Mouse (Mus musculus) MEL (cell line): ENCODE data around the gene Pdk2. TPM values are rescaled to one million over a fixed set of nuclear protein-coding genes. Genes with fewer than 3 reads are reported as not detected.

Experiments used
- DNase-seq: peaks from one replicate; pipeline ENCODE4 v3.0.0; 2011; ENCODE audit warnings: low read depth, low spot score
- H3K27ac ChIP-seq: 2 replicates; pipeline ENCODE4 v1.5.1; 2012; ENCODE audit warnings: low read depth, mild to moderate bottlenecking, control low read depth, low read length, moderate library complexity; ENCODE audit not compliant: control insufficient read depth
- H3K27me3 ChIP-seq, 2 experiments: fragments of 150-350 bp in 1 of 2; sonication (generic) in 1 of 2; 2 replicates each; pipeline ENCODE4 v1.6.1; 2012; ENCODE audit warnings: low read length in 2 of 2, mild to moderate bottlenecking in 2 of 2, improper control_type of control experiment in 1 of 2, moderate library complexity in 1 of 2; ENCODE audit not compliant: insufficient read depth in 2 of 2, control insufficient read depth in 1 of 2
- H3K36me3 ChIP-seq, 2 experiments: 2 replicates each; pipeline ENCODE4 v1.6.1; 2012 to 2014; ENCODE audit warnings: low read length in 2 of 2, improper control_type of control experiment in 1 of 2, inconsistent platforms in 1 of 2, mild to moderate bottlenecking in 1 of 2; ENCODE audit not compliant: insufficient read depth in 2 of 2, control insufficient read depth in 1 of 2
- H3K4me1 ChIP-seq, 2 experiments: fragments of 150-350 bp in 1 of 2; sonication (generic) in 1 of 2; 2 replicates each; pipeline ENCODE4 v1.6.1; 2012; ENCODE audit warnings: low read length in 2 of 2, improper control_type of control experiment in 1 of 2, mild to moderate bottlenecking in 1 of 2; ENCODE audit not compliant: insufficient read depth in 2 of 2, control insufficient read depth in 1 of 2
- H3K4me3 ChIP-seq, 2 experiments: fragments of 150-350 bp in 1 of 2; sonication (generic) in 1 of 2; 2 replicates each; pipeline ENCODE4 v1.5.1; 2012; ENCODE audit warnings: low read depth in 2 of 2, low read length in 2 of 2, mild to moderate bottlenecking in 2 of 2, moderate library complexity in 2 of 2, control low read depth in 1 of 2, improper control_type of control experiment in 1 of 2; ENCODE audit not compliant: control insufficient read depth in 1 of 2, insufficient read depth in 1 of 2
- H3K79me2 ChIP-seq: 2 replicates; pipeline ENCODE4 v1.6.1; 2012; ENCODE audit warnings: mild to moderate bottlenecking, low read length, moderate library complexity; ENCODE audit not compliant: control insufficient read depth, poor library complexity, insufficient read depth
- H3K9ac ChIP-seq: 2 replicates; pipeline ENCODE4 v1.6.1; 2012; ENCODE audit warnings: low read depth, mild to moderate bottlenecking, control low read depth, low read length, moderate library complexity; ENCODE audit not compliant: control insufficient read depth, poor library complexity, severe bottlenecking
- H3K9me3 ChIP-seq: fragments of 150-350 bp; sonication (generic); replicated peaks from 2 replicates; pipeline ENCODE4 v1.6.1; 2012; ENCODE audit warnings: mild to moderate bottlenecking, low read length, improper control_type of control experiment, moderate library complexity; ENCODE audit not compliant: insufficient read depth
- BHLHE40 ChIP-seq: IDR thresholded peaks from 2 replicates; pipeline ENCODE4 v1.6.1; 2012; ENCODE audit warnings: low read depth, mild to moderate bottlenecking, inconsistent platforms, low read length, improper control_type of control experiment, borderline replicate concordance
- CHD1 ChIP-seq: IDR thresholded peaks from 2 replicates; pipeline ENCODE4 v1.6.1; 2012; ENCODE audit warnings: low read depth, mild to moderate bottlenecking, inconsistent platforms, low read length, improper control_type of control experiment
- CHD2 ChIP-seq: IDR thresholded peaks from 2 replicates; pipeline ENCODE4 v1.6.1; 2011; ENCODE audit warnings: low read length, improper control_type of control experiment
- CTCF ChIP-seq, 3 experiments: IDR thresholded peaks in 2 of 3; conservative IDR thresholded peaks in 1 of 3; 2 replicates each; pipeline ENCODE4 v1.5.1; 2011 to 2012; ENCODE audit warnings: low read length in 3 of 3, low read depth in 2 of 3, mild to moderate bottlenecking in 2 of 3, improper control_type of control experiment in 1 of 3, inconsistent platforms in 1 of 3, mixed read lengths in 1 of 3, moderate library complexity in 1 of 3; ENCODE audit not compliant: control insufficient read depth in 1 of 3, insufficient read depth in 1 of 3, poor library complexity in 1 of 3, severe bottlenecking in 1 of 3
- ELF1 ChIP-seq: IDR thresholded peaks from 2 replicates; pipeline ENCODE4 v1.6.1; 2014; ENCODE audit warnings: low read depth, mild to moderate bottlenecking, inconsistent platforms, low read length, improper control_type of control experiment, moderate library complexity
- ETS1 ChIP-seq: IDR thresholded peaks from 2 replicates; pipeline ENCODE4 v1.6.1; 2012; ENCODE audit warnings: low read depth, mild to moderate bottlenecking, inconsistent platforms, low read length, improper control_type of control experiment, moderate library complexity
- GATA1 ChIP-seq: IDR thresholded peaks from 2 replicates; pipeline ENCODE4 v1.6.1; 2011; ENCODE audit warnings: low read depth, low read length, improper control_type of control experiment
- HCFC1 ChIP-seq: IDR thresholded peaks from 2 replicates; pipeline ENCODE4 v1.6.1; 2012; ENCODE audit warnings: low read depth, mild to moderate bottlenecking, inconsistent platforms, low read length, improper control_type of control experiment, moderate library complexity
- JUND ChIP-seq: IDR thresholded peaks from 2 replicates; pipeline ENCODE4 v1.6.1; 2011; ENCODE audit warnings: low read depth, mild to moderate bottlenecking, improper control_type of control experiment, low read length
- KAT2A ChIP-seq: conservative IDR thresholded peaks from 2 replicates; pipeline ENCODE4 v1.6.1; 2012; ENCODE audit warnings: low read depth, low read length, improper control_type of control experiment, inconsistent platforms
- MAZ ChIP-seq: IDR thresholded peaks from 2 replicates; pipeline ENCODE4 v1.6.1; 2012; ENCODE audit warnings: low read depth, mild to moderate bottlenecking, inconsistent platforms, low read length, improper control_type of control experiment
- MXI1 ChIP-seq: IDR thresholded peaks from 2 replicates; pipeline ENCODE4 v1.6.1; 2011; ENCODE audit warnings: mild to moderate bottlenecking, low read depth, low read length, improper control_type of control experiment
- MYB ChIP-seq: IDR thresholded peaks from 2 replicates; pipeline ENCODE4 v1.6.1; 2011; ENCODE audit warnings: mild to moderate bottlenecking, low read depth, low read length, improper control_type of control experiment
- NELFE ChIP-seq: IDR thresholded peaks from 2 replicates; pipeline ENCODE4 v1.6.1; 2011; ENCODE audit warnings: low read depth, low read length, improper control_type of control experiment
- NRF1 ChIP-seq: IDR thresholded peaks from 2 replicates; pipeline ENCODE4 v1.6.1; 2014; ENCODE audit warnings: low read depth, mild to moderate bottlenecking, inconsistent platforms, low read length, improper control_type of control experiment, moderate library complexity; ENCODE audit not compliant: poor library complexity, insufficient read depth, severe bottlenecking
- POLR2A ChIP-seq, 2 experiments: IDR thresholded peaks; 2 replicates each; pipeline ENCODE4 v1.6.1; 2011 to 2012; ENCODE audit warnings: low read length in 2 of 2, mild to moderate bottlenecking in 2 of 2, control low read depth in 1 of 2, improper control_type of control experiment in 1 of 2, low read depth in 1 of 2, moderate library complexity in 1 of 2; ENCODE audit not compliant: control insufficient read depth in 1 of 2, insufficient read depth in 1 of 2, poor library complexity in 1 of 2
- POLR2AphosphoS2 ChIP-seq: IDR thresholded peaks from 2 replicates; pipeline ENCODE4 v1.6.1; 2011; ENCODE audit warnings: low read length, improper control_type of control experiment
- RAD21 ChIP-seq: IDR thresholded peaks from 2 replicates; pipeline ENCODE4 v1.6.1; 2011; ENCODE audit warnings: mild to moderate bottlenecking, low read depth, low read length, improper control_type of control experiment
- RCOR1 ChIP-seq: IDR thresholded peaks from 2 replicates; pipeline ENCODE4 v1.6.1; 2012; ENCODE audit warnings: low read depth, mild to moderate bottlenecking, inconsistent platforms, low read length, improper control_type of control experiment
- SIN3A ChIP-seq: IDR thresholded peaks from 2 replicates; pipeline ENCODE4 v1.6.1; 2012; ENCODE audit warnings: low read length, improper control_type of control experiment, inconsistent platforms
- SMC3 ChIP-seq: IDR thresholded peaks from 2 replicates; pipeline ENCODE4 v1.6.1; 2011; ENCODE audit warnings: low read depth, low read length, improper control_type of control experiment
- TAL1 ChIP-seq: IDR thresholded peaks from 2 replicates; pipeline ENCODE4 v1.6.1; 2012; ENCODE audit warnings: mild to moderate bottlenecking, inconsistent platforms, low read length, moderate library complexity, mixed read lengths
- TBP ChIP-seq: IDR thresholded peaks from 2 replicates; pipeline ENCODE4 v1.8.0; 2011; ENCODE audit warnings: low read depth, low read length, improper control_type of control experiment
- TCF12 ChIP-seq: IDR thresholded peaks from 2 replicates; pipeline ENCODE4 v1.6.1; 2014; ENCODE audit warnings: low read depth, mild to moderate bottlenecking, inconsistent platforms, low read length, improper control_type of control experiment, moderate library complexity
- UBTF ChIP-seq: IDR thresholded peaks from 2 replicates; pipeline ENCODE4 v1.6.1; 2012; ENCODE audit warnings: low read depth, mild to moderate bottlenecking, inconsistent platforms, low read length, improper control_type of control experiment, moderate library complexity, borderline replicate concordance; ENCODE audit not compliant: insufficient read depth
- USF1 ChIP-seq: IDR thresholded peaks from 2 replicates; pipeline ENCODE4 v1.6.1; 2014; ENCODE audit warnings: low read depth, mild to moderate bottlenecking, inconsistent platforms, low read length, improper control_type of control experiment, moderate library complexity
- USF2 ChIP-seq, 2 experiments: IDR thresholded peaks; 2 replicates each; pipeline ENCODE4 v1.6.1; 2011 to 2012; ENCODE audit warnings: improper control_type of control experiment in 2 of 2, low read length in 2 of 2, borderline replicate concordance in 1 of 2, inconsistent platforms in 1 of 2, low read depth in 1 of 2, mild to moderate bottlenecking in 1 of 2; ENCODE audit not compliant: insufficient read depth in 1 of 2
- ZC3H11A ChIP-seq: IDR thresholded peaks from 2 replicates; pipeline ENCODE4 v1.6.1; 2012; ENCODE audit warnings: low read depth, mild to moderate bottlenecking, inconsistent platforms, low read length, improper control_type of control experiment
- ZKSCAN1 ChIP-seq: IDR thresholded peaks from 2 replicates; pipeline ENCODE4 v1.6.1; 2012; ENCODE audit warnings: low read depth, mild to moderate bottlenecking, inconsistent platforms, low read length, improper control_type of control experiment, moderate library complexity
- ZMIZ1 ChIP-seq: IDR thresholded peaks from 2 replicates; pipeline ENCODE4 v1.6.1; 2012; ENCODE audit warnings: low read depth, mild to moderate bottlenecking, inconsistent platforms, low read length, improper control_type of control experiment, moderate library complexity
- ZNF384 ChIP-seq: IDR thresholded peaks from 2 replicates; pipeline ENCODE4 v1.6.1; 2012; ENCODE audit warnings: low read depth, mild to moderate bottlenecking, inconsistent platforms, low read length, improper control_type of control experiment
- polyA plus RNA-seq, 2 experiments: library from polyadenylated mRNA; stranded (reverse) in 1 of 2; unstranded in 1 of 2; fragments of >175 nt in 1 of 2; fragments of >200 nt in 1 of 2; gene quantifications; 2 replicates each; pipeline versions ENCODE4 v1.2.1 to v1.2.4; 2012; ENCODE audit warnings: low replicate concordance in 2 of 2, low read depth in 1 of 2; ENCODE audit not compliant: insufficient read length in 2 of 2, insufficient read depth in 1 of 2, missing spikeins in 1 of 2
- total RNA-seq: library from RNA; depleted of rRNA; stranded (reverse); fragments of 300-350 nt; gene quantifications from 2 replicates; pipeline ENCODE4 v1.2.3, GENCODE M21; 2012

Pdk2 gene
- total and polyA plus RNA-seq, 3 experiments: 0.81 to 8.0 TPM; not detected in 1

- Histone ChIP-seq H3K36me3 (peaks cover 0 to 11% of the 10 kb centered on the region in 2 experiments; a peak in 2 of 4 replicates), H3K4me3 (peak overlapping the region; percentile 42 to 50), H3K9ac (peak overlapping the region; percentile 58), H3K27ac (0 out of 2 replicates have a peak overlapping the region, but pooled peaks have one; percentile 5), H3K4me1 (peaks cover 2 to 8% of the 10 kb centered on the region in 2 experiments; a peak in 3 of 4 replicates), H3K27me3 (no peaks in the 10 kb centered on the region), H3K79me2 (no peaks in the 10 kb centered on the region), H3K9me3 (no peaks in the 10 kb centered on the region)
- DNase-seq: peak; percentile 99
- TF ChIP-seq ZNF384 (peak; percentile 74), ZMIZ1 (peak; percentile 69; the same call in 1 of the 2 replicates), USF2 (IDR thresholded peaks at IDR 0.05; ENCODE audit: borderline replicate concordance in 1 of 2, insufficient read depth in 1 of 2, low read depth in 1 of 2, low read length in 2 of 2) (no peak), NRF1 (peak; percentile 99; the same call in 1 of the 2 replicates), MAZ (peak; percentile 98), KAT2A (no peak), TCF12 (peak; percentile 53; the same call in 1 of the 2 replicates), ELF1 (peak; percentile 53; the same call in 1 of the 2 replicates), JUND (no peak), SMC3 (peak; percentile 96), HCFC1 (peak; percentile 84), UBTF (no peak), ZC3H11A (peak; percentile 64), POLR2AphosphoS2 (no peak), CHD1 (no peak), CTCF (IDR thresholded peaks at IDR 0.05 in 2 of 3, conservative IDR thresholded peaks at IDR 0.05 in 1 of 3; ENCODE audit: control insufficient read depth in 1 of 3, insufficient read depth in 1 of 3, low read depth in 2 of 3, low read length in 3 of 3, poor library complexity in 1 of 3, severe bottlenecking in 1 of 3) (peak; percentile 94 to 99 (median 99)), RCOR1 (peak; percentile 36; the same call in 1 of the 2 replicates), POLR2A (IDR thresholded peaks at IDR 0.05; ENCODE audit: control insufficient read depth in 1 of 2, insufficient read depth in 1 of 2, low read depth in 1 of 2, low read length in 2 of 2, poor library complexity in 1 of 2) (peak in 1 of 2 experiments; percentile 92; a peak in 2 of 4 replicates), MXI1 (peak; percentile 75; the same call in 1 of the 2 replicates), RAD21 (peak; percentile 54), MYB (no peak), ETS1 (peak; percentile 27; the same call in 1 of the 2 replicates), TBP (peak; percentile 82), USF1 (peak; percentile 16; the same call in 1 of the 2 replicates), ZKSCAN1 (no peak), BHLHE40 (peak; percentile 37; the same call in 1 of the 2 replicates), TAL1 (no peak), GATA1 (no peak), NELFE (peak; percentile 77), CHD2 (no peak), SIN3A (peak; percentile 91; the same call in 1 of the 2 replicates)
These were observed 62.2 kb downstream of the Pdk2 start for GRCm38 (mm10) chr11:94978947-94979346.
